ENCODE assay signal across 23 mouse cellular contexts in the genomic region with DNA sequence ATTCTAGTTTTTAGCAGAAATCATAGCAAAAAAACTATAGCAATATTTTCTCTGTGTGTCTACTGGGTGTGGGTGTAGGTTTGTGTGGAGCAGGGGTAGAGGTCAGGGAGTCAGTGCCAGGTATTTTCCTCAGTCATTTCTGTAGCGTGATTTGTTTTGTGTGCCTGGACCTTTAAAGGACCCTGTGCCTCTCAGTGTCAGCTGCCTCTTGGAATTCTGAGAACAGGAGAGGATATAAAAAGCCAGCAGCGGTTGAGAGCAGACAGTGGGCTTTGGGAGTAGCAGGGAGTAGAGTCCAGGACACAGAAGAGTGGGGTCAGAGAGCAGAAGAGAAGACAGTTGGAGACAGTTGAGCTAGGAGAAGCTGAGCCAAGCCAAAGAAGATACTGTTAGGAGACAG. TPM values are rescaled to one million over a fixed set of nuclear protein-coding genes. Genes with fewer than 3 reads are reported as not detected.
DNase-seq lines count a peak whose midpoint lies in the region; ATAC-seq and TF ChIP-seq lines count a peak whose summit lies in the region.
"Had no signal": no experiment of that assay in that cellular context is flagged by ENCODE, and none has a peak within 500 bp of the region (broad histone marks: within the 10 kb centered on the region; RNA-seq: fewer than 3 reads in every experiment).

No protein-coding gene starts in this region.

- DNase-seq in heart, embryonic 10.5 days (ENCODE audit: low spot score) = peak; percentile 31
- no peak for DNase-seq in heart, adult 8-10 months (ENCODE audit: low spot score)
- no peak for DNase-seq in heart, postnatal 14 days
- no peak for DNase-seq in testis, postnatal 14 days (ENCODE audit: low spot score)
- peak; percentile 63 for DNase-seq in yolk sac, embryonic 10.5 days (ENCODE audit: low spot score)
- DNase-seq in thymus, adult 2 months = no peak
- DNase-seq: adrenal gland, adult 8-10 months; adrenal gland, postnatal 14 days; adrenal gland, postnatal 36 days; cerebellum, adult 11-12 months; cerebellum, adult 2 months; cerebellum, adult 9-10 months; cerebellum, postnatal 10 days; cerebellum, postnatal 25 days had no signal

- intact Hi-C loops in heart, postnatal 14 days (cut with DNase I) = no loop called here

- no peaks in the 10 kb centered on the region for H3K36me3 ChIP-seq in heart, embryonic 10.5 days
- H3K36me3 ChIP-seq in heart, embryonic 14.5 days (ENCODE audit: control insufficient read depth, insufficient read depth, low read length) = no peaks in the 10 kb centered on the region
- H3K36me3 ChIP-seq in testis, adult 2 months (ENCODE audit: control insufficient read depth, insufficient read depth, low read length) = no peaks in the 10 kb centered on the region
- no peaks in the 10 kb centered on the region for H3K36me3 ChIP-seq in thymus, adult 2 months (ENCODE audit: control insufficient read depth, insufficient read depth, low read length)
- H3K36me3 ChIP-seq: embryonic facial prominence, embryonic 10.5 days; embryonic facial prominence, embryonic 12.5 days; forebrain, embryonic 15.5 days had no signal

- H3K9ac ChIP-seq in heart, embryonic 14.5 days (ENCODE audit: low read length) = peak overlapping the region; percentile 6; the same call in 1 of the 2 replicates
- H3K9ac ChIP-seq: embryonic facial prominence, embryonic 12.5 days; forebrain, embryonic 13.5 days; forebrain, embryonic 15.5 days had no signal

- TF ChIP-seq POLR2A in testis, adult 2 months (IDR thresholded peaks at IDR 0.05; ENCODE audit: control insufficient read depth, low read depth, low read length) = no peak
- no peak for TF ChIP-seq POLR2A in thymus, adult 2 months (IDR thresholded peaks at IDR 0.05; ENCODE audit: control insufficient read depth, extremely low read depth, insufficient read depth, low read length, poor library complexity)

- H3K9me3 ChIP-seq in heart, embryonic 10.5 days = no peaks in the 10 kb centered on the region
- H3K9me3 ChIP-seq in heart, embryonic 14.5 days (ENCODE audit: control insufficient read depth, low read length) = no peaks in the 10 kb centered on the region
- H3K9me3 ChIP-seq: embryonic facial prominence, embryonic 10.5 days; embryonic facial prominence, embryonic 12.5 days; forebrain, embryonic 13.5 days; forebrain, embryonic 15.5 days had no signal

- H3K4me1 ChIP-seq in heart, embryonic 10.5 days = no peaks in the 10 kb centered on the region
- H3K4me1 ChIP-seq in heart, embryonic 14.5 days (ENCODE audit: control insufficient read depth in 2 of 2, insufficient read depth in 2 of 2, low read length in 2 of 2) = peaks cover 0 to 3% of the 10 kb centered on the region in 2 experiments; a peak in 1 of 4 replicates
- H3K4me1 ChIP-seq in testis, adult 2 months (ENCODE audit: control insufficient read depth, insufficient read depth, low read length) = peaks cover 2% of the 10 kb centered on the region
- no peaks in the 10 kb centered on the region; the same call in 1 of the 2 replicates for H3K4me1 ChIP-seq in thymus, adult 2 months (replicated peaks; ENCODE audit: control insufficient read depth, insufficient read depth, low read length)

- no peak for TF ChIP-seq CTCF in testis, adult 2 months (IDR thresholded peaks at IDR 0.05; ENCODE audit: control insufficient read depth, insufficient read depth, insufficient replicate concordance, low read depth, low read length)
- TF ChIP-seq CTCF in thymus, adult 2 months (IDR thresholded peaks at IDR 0.05; ENCODE audit: borderline replicate concordance, control insufficient read depth, extremely low read depth, insufficient read depth, low read length, poor library complexity) = no peak

- no peak overlapping the region for H3K27ac ChIP-seq in heart, embryonic 10.5 days
- peak overlapping the region; percentile 12 to 45; a peak in 2 of 4 replicates for H3K27ac ChIP-seq in heart, embryonic 14.5 days (replicated peaks in 1 of 2; ENCODE audit: control insufficient read depth in 1 of 2, insufficient read depth in 1 of 2, low read depth in 2 of 2, low read length in 2 of 2)
- peak overlapping the region; percentile 43 for H3K27ac ChIP-seq in testis, adult 2 months (ENCODE audit: control insufficient read depth, insufficient read depth, low read depth, low read length)
- H3K27ac ChIP-seq in thymus, adult 2 months (ENCODE audit: control insufficient read depth, insufficient read depth, low read length) = no peak overlapping the region
- H3K27ac ChIP-seq: embryonic facial prominence, embryonic 10.5 days; embryonic facial prominence, embryonic 12.5 days; forebrain, embryonic 13.5 days; forebrain, embryonic 15.5 days had no signal

- no peak overlapping the region for H3K4me3 ChIP-seq in heart, embryonic 10.5 days
- H3K4me3 ChIP-seq in heart, embryonic 14.5 days (ENCODE audit: control insufficient read depth in 1 of 2, insufficient read depth in 1 of 2, low read depth in 1 of 2, low read length in 2 of 2) = no peak overlapping the region
- H3K4me3 ChIP-seq in testis, adult 2 months (ENCODE audit: control insufficient read depth, low read depth, low read length) = no peak overlapping the region
- no peak overlapping the region for H3K4me3 ChIP-seq in thymus, adult 2 months (ENCODE audit: control insufficient read depth, insufficient read depth, low read length)
- H3K4me3 ChIP-seq: embryonic facial prominence, embryonic 10.5 days; embryonic facial prominence, embryonic 12.5 days; forebrain, embryonic 13.5 days; forebrain, embryonic 15.5 days had no signal

- no peak for ATAC-seq in heart, embryonic 14.5 days (ENCODE audit: insufficient number of reproducible peaks, insufficient read depth, low FRiP score, low read depth)
- ATAC-seq: activated CD4-positive, CD25-positive, alpha-beta regulatory T cell, adult 4 months; forebrain, embryonic 13.5 days; forebrain, embryonic 15.5 days; Patski had no signal

- 0 out of 2 replicates have a peak overlapping the region, but pooled peaks have one; percentile 8 for H3K4me2 ChIP-seq in heart, embryonic 14.5 days (ENCODE audit: low read length)
- H3K4me2 ChIP-seq: embryonic facial prominence, embryonic 12.5 days; forebrain, embryonic 13.5 days; forebrain, embryonic 15.5 days had no signal

- WGBS in heart, embryonic 10.5 days = 44% methylated on average over 2 of the region's 2 CpGs
- WGBS in heart, embryonic 14.5 days = 32% methylated on average over 2 of the region's 2 CpGs
- WGBS in thymus, adult 2 months = 94% methylated on average over 2 of the region's 2 CpGs

- H3K27me3 ChIP-seq in heart, embryonic 10.5 days (ENCODE audit: insufficient read depth, poor library complexity, severe bottlenecking) = no peaks in the 10 kb centered on the region
- no peaks in the 10 kb centered on the region for H3K27me3 ChIP-seq in heart, embryonic 14.5 days (ENCODE audit: control insufficient read depth, insufficient read depth, low read length)
- no peaks in the 10 kb centered on the region for H3K27me3 ChIP-seq in testis, adult 2 months (ENCODE audit: control insufficient read depth, insufficient read depth, low read length)
- no peaks in the 10 kb centered on the region for H3K27me3 ChIP-seq in thymus, adult 2 months (ENCODE audit: control insufficient read depth, insufficient read depth, low read length)
- H3K27me3 ChIP-seq: embryonic facial prominence, embryonic 12.5 days; forebrain, embryonic 13.5 days; forebrain, embryonic 15.5 days; Patski had no signal

RNA-seq across cellular contexts. Expression of gene Gemin6, which starts 4.1 kb away (rescaled TPM):
- polyA plus RNA-seq in heart, embryonic 10.5 days (2016; fragmentation: Nextera tagmentation; extraction: Ambion mirVana) = 36.5 and 47.6 TPM in 2 replicates
- total RNA-seq in heart, adult 8-10 months (2022) = 1 to 10 TPM; 3.9 to 4.6 (median 4.4) TPM
- polyA plus RNA-seq in heart, embryonic 14.5 days (2014; fragmentation: Nextera tagmentation; extraction: Ambion mirVana) = 23.5 and 27.0 TPM in 2 replicates
- 1 to 10 TPM; 3.1 to 3.3 TPM for total RNA-seq in heart, postnatal 14 days (2021)
- polyA plus RNA-seq in testis, adult 2 months (2012; rRNA removed) = 14.2 and 15.3 TPM in 2 replicates
- 3.4 and 4.6 TPM in 2 replicates for polyA plus RNA-seq in thymus, adult 2 months (2012; rRNA removed)

RNA-seq across cellular contexts. Expression of gene Ttc39d, which starts 12.9 kb away (rescaled TPM):
- 0.11 TPM in 1 of 2 replicates, not detected in the other for polyA plus RNA-seq in heart, embryonic 10.5 days (2016; fragmentation: Nextera tagmentation; extraction: Ambion mirVana)
- total RNA-seq in heart, adult 8-10 months (2022) = under 1 TPM in 1 of 4 experiments, not detected in 3; 0.11 TPM
- 0.11 and 0.16 TPM in 2 replicates for polyA plus RNA-seq in heart, embryonic 14.5 days (2014; fragmentation: Nextera tagmentation; extraction: Ambion mirVana)
- under 1 TPM in 1 of 2 experiments, not detected in 1; 0.07 TPM for total RNA-seq in heart, postnatal 14 days (2021)
- polyA plus RNA-seq in testis, adult 2 months (2012; rRNA removed) = 137 and 174 TPM in 2 replicates
- not detected in 2 replicates for polyA plus RNA-seq in thymus, adult 2 months (2012; rRNA removed)
- total RNA-seq: adrenal gland, adult 18-20 months; adrenal gland, postnatal 14 days; adrenal gland, postnatal 36 days had no signal
- polyA plus RNA-seq: activated CD4-positive, CD25-positive, alpha-beta regulatory T cell, adult 4 months; forebrain, embryonic 15.5 days had no signal

RNA-seq across cellular contexts. Expression of gene Srsf7, which starts 13.0 kb away (rescaled TPM):
- polyA plus RNA-seq in heart, embryonic 10.5 days (2016; fragmentation: Nextera tagmentation; extraction: Ambion mirVana) = 412 and 609 TPM in 2 replicates
- total RNA-seq in heart, adult 8-10 months (2022) = 10 to 100 TPM; 39.2 to 44.4 (median 41.9) TPM
- 275 and 276 TPM in 2 replicates for polyA plus RNA-seq in heart, embryonic 14.5 days (2014; fragmentation: Nextera tagmentation; extraction: Ambion mirVana)
- total RNA-seq in heart, postnatal 14 days (2021) = 10 to 100 TPM; 42.8 to 51.6 TPM
- 63.1 and 79.8 TPM in 2 replicates for polyA plus RNA-seq in testis, adult 2 months (2012; rRNA removed)
- polyA plus RNA-seq in thymus, adult 2 months (2012; rRNA removed) = 131 and 148 TPM in 2 replicates

Comparison
In these comparisons a context has a peak if more than half of its experiments do, and no peak if none do; other contexts are left out.
1. DNase-seq: peak in heart, embryonic 10.5 days (single experiment) and yolk sac, embryonic 10.5 days (single experiment); none in heart, adult 8-10 months (single experiment), heart, postnatal 14 days (0 of 2), testis, postnatal 14 days (single experiment) and thymus, adult 2 months (single experiment).
2. H3K27ac ChIP-seq: peak in heart, embryonic 14.5 days (2 of 2) and testis, adult 2 months (single experiment); none in heart, embryonic 10.5 days (single experiment) and thymus, adult 2 months (single experiment).
3. RNA of gene Ttc39d, which starts 12.9 kb away (polyA plus RNA-seq): 137 to 174 TPM in testis, adult 2 months; 0.11 to 0.16 TPM in heart, embryonic 14.5 days, 0.11 TPM in heart, embryonic 10.5 days and not detected in thymus, adult 2 months; every median in the first group is over 100 times any median in the second.